Mouse (Mus musculus) heart, postnatal 0 days (tissue): ENCODE data around the gene Slc41a1.

Experiments used
- CTCF ChIP-seq: IDR thresholded peaks from 2 replicates; pipeline ENCODE4 v1.5.1; 2016; ENCODE audit warnings: antibody characterized with exemption, control low read depth, low read depth
- EP300 ChIP-seq: IDR thresholded peaks from 2 replicates; pipeline ENCODE4 v1.6.1; 2016; ENCODE audit warnings: antibody characterized with exemption, low read depth

GRCm38 (mm10) chr1:131830971-131831641 is 3.8 kb downstream of the Slc41a1 start:
- TF ChIP-seq CTCF (no peak), EP300 (no peak)
